In genomic region chr3:36689392-36690291, GRCm38 (mm10) we compare ENCODE assay signal across 8 mouse cellular contexts. TPM values are rescaled to one million over a fixed set of nuclear protein-coding genes. Genes with fewer than 3 reads are reported as not detected.
A peak's percentile ranks its signal among the peaks of the same experiment; 100 is the strongest.
DNase-seq lines count a peak whose midpoint lies in the region; ATAC-seq and TF ChIP-seq lines count a peak whose summit lies in the region.

Gene Trpc3, minus strand, starts transcription at chr3:36690167.

- TF ChIP-seq CTCF in cortical plate, adult 2 months (IDR thresholded peaks at IDR 0.05; ENCODE audit: extremely low read depth, insufficient read depth, low read length): peak; percentile 25; the same call in 1 of the 2 replicates
- TF ChIP-seq CTCF in thymus, adult 2 months (IDR thresholded peaks at IDR 0.05; ENCODE audit: borderline replicate concordance, control insufficient read depth, extremely low read depth, insufficient read depth, low read length, poor library complexity): 0 out of 2 replicates have a peak, but pooled peaks have one; percentile 14

- peak within 1 kb of the TSS; percentile 43 for H3K4me3 ChIP-seq in cortical plate, adult 2 months (ENCODE audit: insufficient read depth, low read length)
- H3K4me3 ChIP-seq in intestine, embryonic 16.5 days (ENCODE audit: low read length): peak within 1 kb of the TSS; percentile 63
- peak within 1 kb of the TSS; percentile 74 for H3K4me3 ChIP-seq in limb, embryonic 13.5 days
- peak within 1 kb of the TSS; percentile 38 for H3K4me3 ChIP-seq in thymus, adult 2 months (ENCODE audit: control insufficient read depth, insufficient read depth, low read length)

- ATAC-seq in intestine, embryonic 16.5 days: peak; percentile 89
- peak; percentile 90 for ATAC-seq in limb, embryonic 13.5 days (ENCODE audit: low FRiP score, low read depth)

- no peak within 1 kb of the TSS for H3K27ac ChIP-seq in cortical plate, adult 2 months (ENCODE audit: insufficient read depth, low read length)
- no peak within 1 kb of the TSS for H3K27ac ChIP-seq in intestine, embryonic 16.5 days (ENCODE audit: low read length)
- no peak within 1 kb of the TSS for H3K27ac ChIP-seq in limb, embryonic 13.5 days
- no peak within 1 kb of the TSS for H3K27ac ChIP-seq in thymus, adult 2 months (ENCODE audit: control insufficient read depth, insufficient read depth, low read length)

- H3K9ac ChIP-seq in intestine, embryonic 16.5 days (ENCODE audit: low read depth, low read length): peak within 1 kb of the TSS; percentile 71
- peak within 1 kb of the TSS; percentile 71 for H3K9ac ChIP-seq in limb, embryonic 13.5 days

- H3K27me3 ChIP-seq in intestine, embryonic 16.5 days (replicated peaks; ENCODE audit: control insufficient read depth, insufficient read depth, low read length): peaks cover 5% of the 10 kb centered on the region
- H3K27me3 ChIP-seq in limb, embryonic 13.5 days: peaks cover 29% of the 10 kb centered on the region
- 0 out of 2 replicates have a peak, but pooled peaks cover 8% of the 10 kb centered on the region for H3K27me3 ChIP-seq in thymus, adult 2 months (ENCODE audit: control insufficient read depth, insufficient read depth, low read length)

- no peaks in the 10 kb centered on the region for H3K36me3 ChIP-seq in intestine, embryonic 16.5 days (ENCODE audit: control insufficient read depth, insufficient read depth, low read length)
- no peaks in the 10 kb centered on the region for H3K36me3 ChIP-seq in limb, embryonic 13.5 days
- no peaks in the 10 kb centered on the region for H3K36me3 ChIP-seq in thymus, adult 2 months (ENCODE audit: control insufficient read depth, insufficient read depth, low read length)

- under 1% methylated on average over 87 of the region's 91 CpGs for WGBS in intestine, embryonic 16.5 days
- WGBS in limb, embryonic 13.5 days: under 1% methylated on average over 77 of the region's 91 CpGs
- WGBS in thymus, adult 2 months: 1% methylated on average over 91 of the region's 91 CpGs

- peak; percentile 18 for DNase-seq in layer of hippocampus, adult 11-12 months (ENCODE audit: low spot score)
- no peak for DNase-seq in layer of hippocampus, adult 8-10 months (ENCODE audit: low spot score in 2 of 2)
- DNase-seq in gastrocnemius, postnatal 4 days (ENCODE audit: low spot score in 2 of 2): peak; percentile 25 to 47
- DNase-seq in naive thymus-derived CD4-positive, alpha-beta T cell, adult 2 months (ENCODE audit: low read depth): peak; percentile 11
- peak; percentile 21 for DNase-seq in thymus, adult 2 months

- no peaks in the 10 kb centered on the region for H3K4me1 ChIP-seq in cortical plate, adult 2 months (ENCODE audit: control insufficient read depth, insufficient read depth, low read length)
- 0 out of 2 replicates have a peak, but pooled peaks cover 5% of the 10 kb centered on the region for H3K4me1 ChIP-seq in intestine, embryonic 16.5 days (ENCODE audit: control insufficient read depth, insufficient read depth, low read length)
- H3K4me1 ChIP-seq in limb, embryonic 13.5 days: 0 out of 2 replicates have a peak, but pooled peaks cover 4% of the 10 kb centered on the region
- peaks cover 10% of the 10 kb centered on the region; the same call in 1 of the 2 replicates for H3K4me1 ChIP-seq in thymus, adult 2 months (replicated peaks; ENCODE audit: control insufficient read depth, insufficient read depth, low read length)

- no peak for TF ChIP-seq POLR2A in cortical plate, adult 2 months (IDR thresholded peaks at IDR 0.05; ENCODE audit: extremely low read depth, insufficient read depth, low read length)
- no peak for TF ChIP-seq POLR2A in thymus, adult 2 months (IDR thresholded peaks at IDR 0.05; ENCODE audit: control insufficient read depth, extremely low read depth, insufficient read depth, low read length, poor library complexity)

- no peaks in the 10 kb centered on the region for H3K9me3 ChIP-seq in intestine, embryonic 16.5 days (ENCODE audit: control insufficient read depth, low read length)
- H3K9me3 ChIP-seq in limb, embryonic 13.5 days: no peaks in the 10 kb centered on the region

- H3K4me2 ChIP-seq in intestine, embryonic 16.5 days (ENCODE audit: low read depth, low read length): peak within 1 kb of the TSS; percentile 91
- H3K4me2 ChIP-seq in limb, embryonic 13.5 days (replicated peaks): peak within 1 kb of the TSS; percentile 89

RNA-seq across cellular contexts. Expression of gene Trpc3, which starts in this region (rescaled TPM):
- 1 to 10 TPM; 3.9 to 9.6 (median 6.6) TPM for total RNA-seq in layer of hippocampus, adult 8-10 months (2022)
- 15.9 and 17.2 TPM in 2 replicates for polyA plus RNA-seq in cortical plate, adult 2 months (2012; rRNA removed)
- total RNA-seq in gastrocnemius, postnatal 4 days (2021): 10 to 100 TPM in 1 of 2 experiments, 1 to 10 TPM in 1; 8.6 to 10.3 TPM
- polyA plus RNA-seq in intestine, embryonic 16.5 days (2015; fragmentation: Nextera tagmentation; extraction: Ambion mirVana): 1.7 and 3.7 TPM in 2 replicates
- polyA plus RNA-seq in limb, embryonic 13.5 days (2015; fragmentation: Nextera tagmentation; extraction: Ambion mirVana): 1.9 and 3.2 TPM in 2 replicates
- 0.43 and 0.58 TPM in 2 replicates for polyA plus RNA-seq in thymus, adult 2 months (2012; rRNA removed)

Comparison
In these comparisons a context has a peak if more than half of its experiments do, and no peak if none do; other contexts are left out.
1. DNase-seq: peak in layer of hippocampus, adult 11-12 months (single experiment), gastrocnemius, postnatal 4 days (2 of 2) and naive thymus-derived CD4-positive, alpha-beta T cell, adult 2 months (single experiment); none in layer of hippocampus, adult 8-10 months (0 of 2).
2. Peak in DNase-seq and H3K4me3 ChIP-seq in thymus, adult 2 months; RNA of the gene not detected or under 1 TPM.
3. Peak in every context shown above with its lines, with median percentiles within 50 percentile points of each other: H3K4me3 ChIP-seq.